Mouse (Mus musculus) hindbrain, embryonic 15.5 days (tissue): ENCODE measurements around the gene Sept3. TPM values are rescaled to one million over a fixed set of nuclear protein-coding genes. Genes with fewer than 3 reads are reported as not detected.

Experiments
- ATAC-seq: fragments of 200-750 bp; cut with Nextera tagmentation; 2 replicates; pipeline ENCODE4 v1.8.0; 2017; ENCODE audit warnings: low read depth, moderate number of reproducible peaks, moderate TSS enrichment; ENCODE audit not compliant: low FRiP score
- H3K27ac ChIP-seq: fragments of 300-500 bp; sonication (generic); replicated peaks from 2 replicates; pipeline ENCODE4 v1.5.1; 2015; ENCODE audit warnings: mild to moderate bottlenecking, inconsistent platforms
- H3K27me3 ChIP-seq: fragments of 300-500 bp; sonication (generic); 2 replicates; pipeline ENCODE4 v1.6.1; 2015; ENCODE audit warnings: control low read depth, inconsistent platforms
- H3K36me3 ChIP-seq: fragments of 300-500 bp; sonication (generic); 2 replicates; pipeline ENCODE4 v1.6.1; 2015; ENCODE audit warnings: control low read depth, inconsistent platforms
- H3K4me1 ChIP-seq: fragments of 300-500 bp; sonication (generic); replicated peaks from 2 replicates; pipeline ENCODE4 v1.6.1; 2015; ENCODE audit warnings: control low read depth, inconsistent platforms
- H3K4me2 ChIP-seq: fragments of 300-500 bp; sonication (generic); 2 replicates; pipeline ENCODE4 v1.6.1; 2015; ENCODE audit warnings: moderate library complexity, mild to moderate bottlenecking, inconsistent platforms
- H3K4me3 ChIP-seq: fragments of 300-500 bp; sonication (generic); 2 replicates; pipeline ENCODE4 v1.5.1; 2015; ENCODE audit warnings: mild to moderate bottlenecking, inconsistent platforms
- H3K9ac ChIP-seq: fragments of 300-500 bp; sonication (generic); 2 replicates; pipeline ENCODE4 v1.6.1; 2015; ENCODE audit warnings: inconsistent platforms
- H3K9me3 ChIP-seq: fragments of 300-500 bp; sonication (generic); 2 replicates; pipeline ENCODE4 v1.6.1; 2016; ENCODE audit warnings: control low read depth, inconsistent platforms
- WGBS: fragments of 180-500 bp; shearing (Covaris S2); methylation state at CpG from one replicate; pipeline ENCODE4 v1.1.7; 2015; 5-methylcytosine and 5-hydroxymethylcytosine counted together
- polyA plus RNA-seq: library from polyadenylated mRNA; unstranded; fragments of >200 nt; fragmentation: Nextera tagmentation; extraction: Ambion mirVana; gene quantifications from 2 replicates; pipeline ENCODE4 v1.2.1, GENCODE M21; 2015

Sept3 gene
- polyA plus RNA-seq, 1 experiment from 2014 or later, result 408 TPM

DNA sequence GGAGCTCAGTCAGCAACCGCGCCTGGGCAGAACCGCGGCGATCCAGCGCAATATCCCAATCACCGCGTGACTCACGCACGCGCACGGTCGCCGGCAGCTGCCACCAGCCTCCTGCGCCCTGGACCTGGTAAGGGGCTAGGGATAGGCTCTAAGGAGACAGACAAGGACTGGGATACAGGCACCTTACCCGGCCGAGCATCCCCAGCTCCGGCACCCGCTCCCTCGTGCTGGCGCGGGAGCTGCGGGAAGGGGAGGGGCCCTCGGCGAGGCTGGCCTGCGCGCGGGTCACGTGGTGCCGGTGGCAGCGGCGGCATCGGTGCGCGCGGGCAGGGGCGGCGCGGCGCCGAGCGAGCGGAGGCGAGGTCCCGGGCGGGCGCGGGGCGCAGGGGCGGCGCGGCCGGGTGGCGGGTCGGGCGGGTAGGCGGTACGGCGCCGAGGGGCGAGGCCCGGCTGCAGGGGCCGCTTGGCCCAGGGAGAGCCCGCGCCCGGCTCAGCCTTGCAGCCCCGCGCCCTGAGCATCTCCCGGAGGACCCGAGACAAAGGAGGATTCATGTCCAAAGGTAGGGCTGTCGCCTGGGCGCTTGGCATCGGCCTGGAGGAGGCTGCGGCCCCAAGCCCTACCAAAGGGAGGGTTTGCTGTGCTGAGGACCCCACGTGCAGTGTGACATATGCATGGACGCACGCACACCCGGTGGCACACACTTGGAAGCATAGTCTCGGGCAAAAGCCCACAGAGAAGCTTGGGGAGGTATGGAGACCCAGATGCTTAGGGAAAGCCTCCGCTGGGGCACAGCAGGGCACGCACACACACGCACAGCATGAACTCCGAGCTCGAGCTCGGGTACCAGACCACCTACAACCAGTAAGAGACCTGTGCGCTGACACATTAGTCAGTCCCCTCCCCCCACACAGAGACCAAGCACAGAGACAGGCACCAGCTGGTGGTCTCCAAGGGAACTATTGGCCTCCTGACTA lies 521 bp downstream of the Sept3 start:
- peaks cover 12% of the 10 kb centered on the region for H3K36me3 ChIP-seq
- H3K27me3 ChIP-seq, result 0 out of 2 replicates have a peak, but pooled peaks cover 2% of the 10 kb centered on the region
- peak; percentile 72 for ATAC-seq
- H3K27ac ChIP-seq, result peak overlapping the region; percentile 97
- H3K9me3 ChIP-seq, result no peaks in the 10 kb centered on the region
- H3K4me1 ChIP-seq, result peaks cover 42% of the 10 kb centered on the region
- H3K9ac ChIP-seq, result peak overlapping the region; percentile 88
- peak overlapping the region; percentile 80 for H3K4me3 ChIP-seq
- H3K4me2 ChIP-seq, result peak overlapping the region; percentile 63
- under 1% methylated on average over 50 of the region's 86 CpGs for WGBS

- H3K9ac ChIP-seq, result peak overlapping the region; percentile 17; the same call in 1 of the 2 replicates
- H3K4me1 ChIP-seq, result peaks cover 38% of the 10 kb centered on the region
- H3K27ac ChIP-seq, result peak overlapping the region; percentile 48
- no peak for ATAC-seq
- H3K4me3 ChIP-seq, result peak overlapping the region; percentile 80; the same call in 1 of the 2 replicates
- WGBS, result 61% methylated on average over 5 of the region's 5 CpGs
- no peaks in the 10 kb centered on the region for H3K9me3 ChIP-seq
- peaks cover 31% of the 10 kb centered on the region for H3K36me3 ChIP-seq
- H3K4me2 ChIP-seq, result peak overlapping the region; percentile 63
- 0 out of 2 replicates have a peak, but pooled peaks cover 2% of the 10 kb centered on the region for H3K27me3 ChIP-seq
These were observed 2.9 kb downstream of the Sept3 start for GRCm38 (mm10) chr15:82277591-82277990.

DNA sequence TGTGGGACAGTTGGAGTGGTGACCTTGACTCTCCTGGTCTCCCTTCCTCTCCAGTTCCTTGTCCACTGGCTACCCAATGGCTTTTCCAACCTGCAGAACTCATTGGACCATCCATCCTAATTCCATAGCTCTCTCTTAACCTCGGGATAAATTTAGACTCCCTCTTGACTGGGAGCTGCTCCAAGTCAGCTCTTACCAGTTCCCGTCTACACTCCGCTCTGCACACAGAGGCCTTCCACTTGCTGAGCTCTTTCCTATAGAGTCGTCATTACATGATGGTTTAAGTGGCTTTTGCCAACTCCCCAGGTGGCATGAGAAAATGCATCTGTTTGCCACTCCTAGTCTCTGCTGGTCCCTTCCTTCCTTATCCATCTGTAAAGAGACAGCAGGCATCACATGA lies 5.9 kb downstream of the Sept3 start:
- WGBS, result 77% methylated on average over 4 of the region's 4 CpGs
- H3K36me3 ChIP-seq, result peaks cover 61% of the 10 kb centered on the region

DNA sequence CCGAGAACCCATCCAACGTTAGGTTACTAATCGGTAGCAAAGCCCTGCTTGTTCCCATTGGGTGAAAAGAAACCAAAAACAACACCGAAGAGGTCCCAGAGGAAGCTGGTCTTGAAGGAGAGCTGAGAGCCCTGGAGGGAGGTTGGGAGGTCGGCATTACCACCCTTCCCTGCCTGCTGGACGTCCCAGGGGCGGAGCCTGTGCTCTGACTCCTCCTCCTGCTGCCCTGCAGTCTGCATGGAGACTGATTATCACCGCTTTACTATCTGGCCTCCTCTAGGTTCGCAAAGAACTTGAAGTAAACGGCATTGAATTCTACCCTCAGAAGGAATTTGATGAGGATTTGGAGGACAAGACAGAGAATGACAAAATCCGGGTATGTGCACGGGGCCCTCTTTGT lies 11.5 kb downstream of the Sept3 start:
- peaks cover 92% of the 10 kb centered on the region for H3K36me3 ChIP-seq
- H3K4me2 ChIP-seq, result no peak overlapping the region
- no peaks in the 10 kb centered on the region for H3K4me1 ChIP-seq
- ATAC-seq, result no peak
- H3K4me3 ChIP-seq, result no peak overlapping the region
- no peaks in the 10 kb centered on the region for H3K9me3 ChIP-seq
- no peak overlapping the region for H3K9ac ChIP-seq
- WGBS, result 67% methylated on average over 12 of the region's 12 CpGs
- no peaks in the 10 kb centered on the region for H3K27me3 ChIP-seq
- no peak overlapping the region for H3K27ac ChIP-seq

More for the DNA sequence above, 5.9 kb downstream of the Sept3 start:
- Histone ChIP-seq H3K27ac (no peak overlapping the region), H3K4me2 (no peak overlapping the region), H3K9ac (no peak overlapping the region), H3K27me3 (no peaks in the 10 kb centered on the region), H3K9me3 (no peaks in the 10 kb centered on the region), H3K4me1 (peaks cover 27% of the 10 kb centered on the region), H3K4me3 (no peak overlapping the region)
- no peak for ATAC-seq

- no peak overlapping the region for H3K4me3 ChIP-seq
- no peak overlapping the region for H3K27ac ChIP-seq
- no peaks in the 10 kb centered on the region for H3K27me3 ChIP-seq
- H3K36me3 ChIP-seq, result peaks cover 70% of the 10 kb centered on the region
- H3K9ac ChIP-seq, result no peak overlapping the region
- H3K4me2 ChIP-seq, result no peak overlapping the region
- no peaks in the 10 kb centered on the region for H3K9me3 ChIP-seq
- 84% methylated on average over 7 of the region's 7 CpGs for WGBS
- ATAC-seq, result no peak
- H3K4me1 ChIP-seq, result peaks cover 22% of the 10 kb centered on the region
These were observed 15.6 kb downstream of the Sept3 start for GRCm38 (mm10) chr15:82290252-82290651.

DNA sequence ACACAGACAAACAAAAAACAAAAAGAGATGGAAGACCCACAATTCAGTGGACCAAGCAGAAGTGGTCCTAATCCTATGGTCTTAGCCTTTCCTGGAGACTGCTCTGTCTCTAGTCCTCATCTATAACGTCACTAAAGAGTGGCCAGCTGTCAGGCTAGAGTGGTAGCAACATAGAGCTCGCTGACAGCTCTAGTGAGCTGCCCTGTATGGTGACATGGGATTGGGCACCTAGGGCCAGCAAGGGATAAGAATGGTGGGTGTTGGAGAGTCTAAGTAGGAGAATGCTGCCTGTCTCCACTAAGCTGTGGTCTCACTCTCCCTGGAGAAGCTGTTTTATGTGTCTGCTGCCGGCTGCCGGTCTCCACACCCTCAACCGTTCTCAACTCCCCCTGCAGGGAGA lies 18.2 kb downstream of the Sept3 start:
- peak overlapping the region; percentile 65 for H3K27ac ChIP-seq
- no peaks in the 10 kb centered on the region for H3K27me3 ChIP-seq
- ATAC-seq, result no peak; the same call in 1 of the 2 replicates
- no peak overlapping the region for H3K9ac ChIP-seq
- H3K4me1 ChIP-seq, result peaks cover 26% of the 10 kb centered on the region
- H3K4me3 ChIP-seq, result no peak overlapping the region
- H3K36me3 ChIP-seq, result peaks cover 45% of the 10 kb centered on the region
- peak overlapping the region; percentile 28 for H3K4me2 ChIP-seq
- H3K9me3 ChIP-seq, result no peaks in the 10 kb centered on the region
- 11% methylated on average over 5 of the region's 5 CpGs for WGBS

DNA sequence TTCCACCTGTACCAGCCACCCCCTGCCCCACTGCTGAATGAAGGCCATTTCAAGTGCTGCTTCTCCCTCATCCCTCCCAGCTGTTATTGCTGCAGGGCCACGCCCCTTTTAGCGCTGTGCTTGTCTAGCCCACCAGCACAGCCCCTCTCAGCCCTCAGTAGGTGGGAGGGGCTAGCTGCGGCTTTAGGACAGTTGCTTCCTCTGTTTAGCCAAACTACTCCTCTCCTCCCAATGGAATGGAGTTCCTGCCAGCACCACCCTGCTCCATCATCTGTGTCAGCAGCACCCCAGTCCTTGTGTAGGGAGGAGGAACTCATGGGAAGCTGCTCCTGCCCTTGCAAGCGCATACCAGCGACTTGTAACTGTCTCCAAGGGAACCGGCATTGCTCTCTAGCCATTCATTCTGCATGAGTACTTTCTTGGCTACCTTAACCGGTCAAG lies 18.6 kb downstream of the Sept3 start:
- peak; percentile 84 for ATAC-seq
- H3K9me3 ChIP-seq, result no peaks in the 10 kb centered on the region
- WGBS, result 2% methylated on average over 7 of the region's 7 CpGs
- H3K27me3 ChIP-seq, result no peaks in the 10 kb centered on the region
- H3K9ac ChIP-seq, result no peak overlapping the region
- H3K36me3 ChIP-seq, result peaks cover 42% of the 10 kb centered on the region
- 0 out of 2 replicates have a peak overlapping the region, but pooled peaks have one; percentile 1 for H3K4me3 ChIP-seq
- peak overlapping the region; percentile 65 for H3K27ac ChIP-seq
- peak overlapping the region; percentile 28 for H3K4me2 ChIP-seq
- H3K4me1 ChIP-seq, result peaks cover 26% of the 10 kb centered on the region

DNA sequence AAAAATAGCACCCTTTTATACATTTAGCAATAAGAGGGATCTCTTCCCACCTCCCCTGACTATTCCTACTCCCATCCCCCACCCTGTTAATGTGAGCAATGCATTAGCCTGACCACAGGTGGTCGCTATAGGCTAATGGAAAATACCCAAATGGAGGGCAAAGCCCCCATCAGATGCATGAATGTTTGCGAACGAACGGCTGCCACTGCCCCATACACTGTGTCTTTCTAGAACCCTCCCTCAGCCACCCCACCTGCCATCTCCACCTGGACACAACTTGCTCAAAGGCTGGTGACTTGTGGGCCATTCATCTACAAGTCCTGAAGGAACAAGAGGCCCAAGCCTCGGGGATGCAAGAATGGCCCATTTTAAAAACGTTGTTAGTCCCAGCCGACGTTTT lies 19.4 kb downstream of the Sept3 start:
- peak; percentile 40; the same call in 1 of the 2 replicates for ATAC-seq
- H3K9me3 ChIP-seq, result no peaks in the 10 kb centered on the region
- H3K4me3 ChIP-seq, result no peak overlapping the region
- no peak overlapping the region for H3K4me2 ChIP-seq
- H3K9ac ChIP-seq, result no peak overlapping the region
- no peaks in the 10 kb centered on the region for H3K27me3 ChIP-seq
- H3K4me1 ChIP-seq, result peaks cover 26% of the 10 kb centered on the region
- WGBS, result 36% methylated on average over 8 of the region's 8 CpGs
- H3K36me3 ChIP-seq, result peaks cover 34% of the 10 kb centered on the region
- peak overlapping the region; percentile 65 for H3K27ac ChIP-seq

- Histone ChIP-seq H3K4me1 (peaks cover 12% of the 10 kb centered on the region), H3K4me3 (no peak within 1 kb of the TSS), H3K9me3 (no peaks in the 10 kb centered on the region), H3K27me3 (no peaks in the 10 kb centered on the region), H3K36me3 (no peaks in the 10 kb centered on the region), H3K9ac (no peak within 1 kb of the TSS), H3K4me2 (peak within 1 kb of the TSS; percentile 14; the same call in 1 of the 2 replicates), H3K27ac (no peak within 1 kb of the TSS)
- ATAC-seq, result peak; percentile 55; the same call in 1 of the 2 replicates
- WGBS, result 64% methylated on average over 39 of the region's 39 CpGs
These were observed 24.3 kb downstream of the Sept3 start, which contains the start of gene Wbp2nl for GRCm38 (mm10) chr15:82298764-82299561. TSS of gene Wbp2nl (plus strand) at chr15:82298954.

DNA sequence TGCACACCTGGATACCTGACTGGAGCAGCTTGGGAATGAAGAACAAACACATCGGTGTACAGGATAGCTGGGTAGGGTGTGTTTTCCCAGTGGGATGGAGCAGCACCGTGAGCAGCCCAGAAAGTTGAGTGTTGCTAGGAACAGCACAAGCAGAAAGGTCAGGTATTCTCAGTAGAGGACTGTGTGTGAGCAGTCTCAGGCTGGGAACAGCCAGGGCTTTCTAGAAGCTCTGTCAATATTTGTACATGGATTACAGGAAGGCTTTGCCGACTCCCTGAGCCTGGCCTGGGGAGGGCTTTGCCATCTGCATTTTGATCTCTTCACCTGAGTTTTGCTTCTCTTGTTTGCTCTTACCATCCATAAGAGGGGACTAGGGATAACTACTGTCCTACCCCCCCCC lies 32.4 kb downstream of the Sept3 start:
- 82% methylated on average over 3 of the region's 3 CpGs for WGBS
- Histone ChIP-seq H3K36me3 (no peaks in the 10 kb centered on the region), H3K27ac (no peak overlapping the region), H3K9ac (no peak overlapping the region), H3K4me3 (no peak overlapping the region), H3K4me1 (no peaks in the 10 kb centered on the region), H3K27me3 (no peaks in the 10 kb centered on the region), H3K4me2 (no peak overlapping the region), H3K9me3 (no peaks in the 10 kb centered on the region)
- no peak for ATAC-seq

GRCm38 (mm10) chr15:82308416-82308815 lies 33.7 kb downstream of the Sept3 start:
- Histone ChIP-seq H3K4me3 (no peak overlapping the region), H3K9me3 (no peaks in the 10 kb centered on the region), H3K9ac (no peak overlapping the region), H3K4me1 (no peaks in the 10 kb centered on the region), H3K27ac (no peak overlapping the region), H3K4me2 (no peak overlapping the region), H3K27me3 (no peaks in the 10 kb centered on the region), H3K36me3 (no peaks in the 10 kb centered on the region)
- no peak for ATAC-seq
- 92% methylated on average over 3 of the region's 3 CpGs for WGBS
